Mouse (Mus musculus) embryo, embryonic 11 days (tissue): ENCODE measurements around the gene Pkp1.

Source experiments
- DNase-seq: peaks from one replicate; pipeline ENCODE4 v3.0.0-alpha.2; 2015

Pkp1 gene

DNA sequence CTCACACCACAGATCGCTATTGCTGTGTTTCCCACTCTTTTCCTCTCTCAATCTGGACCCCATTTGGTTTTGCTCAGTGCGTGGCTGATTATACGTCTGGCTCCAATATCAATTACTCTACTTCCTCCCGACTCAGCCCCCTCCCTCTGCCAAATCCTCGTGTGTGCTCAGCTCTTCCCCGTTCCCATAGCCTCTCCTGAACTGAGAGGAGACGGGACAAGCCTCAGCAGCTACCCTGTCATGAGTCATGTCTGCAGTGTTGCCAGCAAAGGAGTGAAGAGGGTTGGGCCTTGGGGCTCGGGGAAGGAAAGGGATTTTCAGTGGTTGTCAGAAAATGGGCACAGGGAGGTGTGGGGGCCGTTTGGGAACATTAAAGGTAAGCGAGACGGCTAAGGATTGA is 12.3 kb downstream of the Pkp1 start:
- DNase-seq: no peak

DNA sequence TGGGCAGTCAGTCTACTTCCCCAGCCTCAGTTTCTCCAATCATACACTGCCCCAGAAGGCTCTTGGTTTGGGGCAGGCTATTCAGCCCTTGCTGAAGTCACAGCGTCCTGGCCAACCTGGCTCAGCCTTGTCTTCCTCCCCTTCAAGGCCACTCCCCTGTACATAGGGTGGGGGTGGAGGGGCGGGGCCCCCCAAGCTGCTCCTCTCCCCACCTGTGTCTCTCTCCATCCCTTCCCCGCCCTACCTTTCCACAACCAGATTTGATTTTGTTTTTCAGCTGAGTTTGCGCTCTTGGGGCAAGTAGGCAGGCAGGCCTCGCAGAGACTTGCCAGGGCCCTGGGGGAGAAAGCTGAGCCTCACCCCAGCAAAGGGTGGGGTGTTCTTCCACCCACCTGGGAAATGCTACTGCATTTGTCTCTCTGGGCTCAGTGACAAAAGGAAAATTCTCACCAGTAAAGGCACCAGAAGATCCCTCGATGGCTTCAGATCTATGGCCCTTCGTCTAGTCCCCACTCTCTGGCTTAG is 19.0 kb downstream of the Pkp1 start:
- DNase-seq: no peak

GRCm38 (mm10) chr1:135899295-135899694 is 19.7 kb downstream of the Pkp1 start:
- no peak for DNase-seq

- no peak for DNase-seq
Measured at GRCm38 (mm10) chr1:135895367-135895766, 23.6 kb downstream of the Pkp1 start.

DNA sequence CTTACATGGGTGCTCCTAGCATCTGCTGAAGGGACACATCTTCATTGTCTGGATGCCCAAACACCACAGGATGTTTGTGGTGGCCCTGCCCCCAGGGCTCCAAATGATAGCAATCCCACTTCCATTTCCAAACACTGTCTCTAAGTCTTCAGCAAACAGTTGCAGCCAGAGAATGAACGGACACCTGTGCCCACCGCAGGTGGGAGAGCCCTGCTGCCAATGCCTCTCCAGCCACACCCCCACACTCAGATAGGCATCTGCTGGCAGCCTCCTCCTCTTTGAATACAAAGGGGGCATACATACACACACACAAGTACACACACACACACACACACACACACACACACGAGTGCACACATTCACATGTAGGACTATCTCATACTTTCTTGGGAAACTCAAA is 25.6 kb downstream of the Pkp1 start:
- DNase-seq: no peak

GRCm38 (mm10) chr1:135892764-135893163 is 26.2 kb downstream of the Pkp1 start:
- DNase-seq: no peak

GRCm38 (mm10) chr1:135892233-135892632 is 26.8 kb downstream of the Pkp1 start:
- DNase-seq: no peak

DNA sequence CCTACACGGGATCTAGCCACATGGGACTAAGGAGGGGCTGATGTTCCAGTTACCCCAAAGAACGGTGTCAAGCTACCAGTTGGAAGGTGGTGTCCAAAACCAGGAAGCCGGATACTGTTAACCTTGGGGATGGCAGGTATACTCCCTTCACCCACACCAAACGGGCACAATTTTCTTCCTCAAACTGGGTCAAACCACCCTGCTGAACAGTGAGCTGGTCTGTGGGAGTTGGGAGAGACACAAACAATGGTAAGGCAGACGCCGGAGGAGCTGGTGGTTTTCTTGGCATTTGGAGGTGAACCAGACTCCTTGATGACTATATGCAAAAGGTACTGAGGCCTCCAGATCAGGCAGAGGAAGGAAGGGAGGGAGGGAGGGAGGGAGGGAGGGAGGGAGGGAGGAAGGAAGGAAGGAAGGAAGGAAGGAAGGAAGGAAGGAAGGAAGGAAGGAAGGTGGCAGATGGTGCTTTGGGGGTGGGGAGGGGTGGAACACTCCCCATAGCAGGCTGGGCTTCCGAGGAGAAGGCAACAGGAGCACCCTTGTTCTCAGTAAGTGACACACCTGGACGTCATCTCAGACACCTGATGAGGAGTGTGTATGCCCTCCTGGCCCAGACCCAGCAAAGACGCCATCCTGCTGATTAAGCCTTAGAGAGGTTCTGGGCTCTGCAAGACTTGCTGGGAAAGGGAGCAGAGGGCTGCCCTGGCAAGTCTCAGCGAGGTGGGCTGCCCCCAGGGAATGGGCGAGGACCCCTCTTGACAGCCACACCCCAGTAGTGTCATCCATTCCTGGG is 27.4 kb downstream of the Pkp1 start:
- DNase-seq: no peak

GRCm38 (mm10) chr1:135889461-135890185 is 29.4 kb downstream of the Pkp1 start:
- no peak for DNase-seq

- DNase-seq: peak; percentile 75
Measured at GRCm38 (mm10) chr1:135882385-135883109, 36.5 kb downstream of the Pkp1 start.

DNA sequence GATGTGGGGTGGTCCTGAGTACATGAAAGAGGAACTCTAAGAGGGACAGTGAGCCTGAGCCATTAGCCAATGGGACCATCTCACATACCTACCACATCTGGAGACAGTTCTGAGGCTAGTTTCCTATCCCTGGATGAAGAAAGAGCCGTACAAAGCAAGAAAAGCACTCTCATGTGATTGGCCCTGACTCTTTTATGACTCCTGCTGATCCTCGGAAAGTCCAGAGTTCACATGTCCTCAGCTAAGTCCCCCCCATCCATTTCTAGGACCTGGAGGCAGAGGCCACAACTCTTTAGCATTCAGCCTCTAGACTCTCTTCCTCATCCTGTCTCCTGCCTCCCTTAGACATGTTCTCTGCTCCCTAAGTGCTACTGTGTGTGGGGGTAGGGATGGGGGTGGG is 41.8 kb downstream of the Pkp1 start:
- no peak for DNase-seq

- no peak for DNase-seq
Measured at GRCm38 (mm10) chr1:135872991-135873390, 46.0 kb downstream of the Pkp1 start.

GRCm38 (mm10) chr1:135868570-135868969 is 50.4 kb downstream of the Pkp1 start:
- no peak for DNase-seq

- DNase-seq: peak; percentile 79
Measured at GRCm38 (mm10) chr1:135865518-135866194, 53.4 kb downstream of the Pkp1 start.

DNA sequence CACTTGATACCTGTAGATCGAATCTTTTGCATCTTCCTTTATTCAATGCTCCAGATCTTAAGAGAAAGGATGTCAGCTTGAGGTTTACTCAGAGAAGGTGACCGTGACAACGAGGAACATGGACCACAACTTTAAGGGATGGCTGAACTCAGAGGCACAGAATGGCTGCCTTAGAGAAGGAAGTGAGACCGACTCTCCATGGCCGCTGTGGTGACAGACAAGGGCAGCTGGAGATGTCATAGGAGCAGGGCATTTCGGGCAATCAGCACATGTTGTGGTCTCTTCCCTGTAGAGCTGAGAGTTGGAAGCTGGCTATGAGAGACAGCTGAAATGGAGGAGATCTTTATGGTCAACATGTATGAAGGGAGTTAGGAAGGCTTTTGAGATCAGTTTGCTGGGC is 54.2 kb downstream of the Pkp1 start:
- no peak for DNase-seq

GRCm38 (mm10) chr1:135863786-135864335 is 55.1 kb downstream of the Pkp1 start:
- DNase-seq: no peak

GRCm38 (mm10) chr1:135862561-135862960 is 56.4 kb downstream of the Pkp1 start:
- DNase-seq: no peak

- no peak for DNase-seq
Measured at GRCm38 (mm10) chr1:135861980-135862552, 56.9 kb downstream of the Pkp1 start.

- no peak for DNase-seq
Measured at GRCm38 (mm10) chr1:135861091-135861490, 57.9 kb downstream of the Pkp1 start.

DNA sequence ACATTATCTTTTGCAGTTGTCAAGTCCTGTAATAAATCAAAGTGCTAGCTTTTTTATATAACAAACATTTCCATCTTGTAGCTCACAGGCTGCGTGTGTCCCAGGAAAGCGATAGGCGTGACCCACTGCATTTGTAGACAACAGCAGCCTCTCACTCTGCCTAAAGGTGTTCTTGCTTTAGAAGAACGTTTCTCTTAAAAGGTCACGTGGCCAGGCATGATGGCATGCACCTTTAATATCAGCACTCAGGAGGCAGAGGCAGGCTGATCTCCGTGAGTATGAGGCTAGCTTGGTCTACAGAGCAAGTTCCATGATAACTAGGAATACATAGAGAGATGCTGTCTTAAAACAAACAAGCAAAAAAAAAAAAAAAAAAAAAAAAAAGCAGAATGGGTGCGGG is 60.5 kb downstream of the Pkp1 start:
- no peak for DNase-seq

GRCm38 (mm10) chr1:135857137-135857775 is 61.8 kb downstream of the Pkp1 start:
- no peak for DNase-seq

- no peak for DNase-seq
Measured at GRCm38 (mm10) chr1:135856070-135856469, 62.9 kb downstream of the Pkp1 start.
